Mouse (Mus musculus) cerebellum, adult 9-11 months (tissue): Measurements from ENCODE around the gene Vmn1r8.
"Not testable (repeated sequence)": the region's sequence is repeated elsewhere in the genome, so short reads cannot be mapped to it uniquely, and the experiment has no call there.

Experiments
- DNase-seq: peaks from one replicate; pipeline ENCODE4 v3.0.0; 2022

Vmn1r8 gene

GRCm38 (mm10) chr6:57031984-57032383 is at the start of gene Vmn1r8:
Gene Vmn1r8 (plus strand): TSS chr6:57032284.
- DNase-seq: no peak

- DNase-seq: no peak
These were observed 35.1 kb upstream of the Vmn1r8 start, which contains the start of gene Vmn1r6 for GRCm38 (mm10) chr6:56996943-56997342. Gene Vmn1r6 (plus strand): TSS chr6:56997243.

- DNase-seq: not testable (repeated sequence)
These were observed 6.9 kb upstream of the Vmn1r8 start, which contains the start of gene Vmn1r7 for GRCm38 (mm10) chr6:57025224-57025623. Gene Vmn1r7 (minus strand): TSS chr6:57025324.

- DNase-seq: no peak
These were observed 2.6 kb downstream of the Vmn1r8 start for GRCm38 (mm10) chr6:57034674-57035073.

GRCm38 (mm10) chr6:57063730-57064129 is 31.6 kb downstream of the Vmn1r8 start:
- no peak for DNase-seq

- no peak for DNase-seq
These were observed 34.4 kb downstream of the Vmn1r8 start, which contains the start of gene Vmn1r9 for GRCm38 (mm10) chr6:57066487-57066886. Gene Vmn1r9 (plus strand): TSS chr6:57066787.
